22 mouse cellular contexts compared by ENCODE assay signal in the genomic region with DNA sequence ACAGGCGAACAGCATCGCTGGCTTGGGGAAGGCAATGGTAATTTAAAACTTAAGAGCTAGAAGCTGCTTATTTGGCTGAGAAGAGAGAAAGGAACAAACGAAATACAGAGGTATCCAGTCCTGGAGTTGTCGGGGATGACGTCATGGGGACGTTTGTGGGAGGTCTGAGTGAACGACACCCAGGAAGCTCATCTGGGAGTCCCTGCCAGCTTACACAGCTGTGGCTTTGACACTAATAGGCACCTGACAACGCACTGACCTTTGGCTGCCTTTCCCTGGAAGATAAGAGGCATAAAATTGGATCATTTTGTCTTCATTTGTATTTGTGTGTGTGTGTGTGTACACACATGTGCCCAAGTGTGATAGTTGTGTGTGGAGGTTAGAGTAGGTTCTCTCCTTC.
"Had no signal": no experiment of that assay in that cellular context is flagged by ENCODE, and none has a peak within 500 bp of the region (broad histone marks: within the 10 kb centered on the region; RNA-seq: fewer than 3 reads in every experiment).

No protein-coding gene starts in this region.

- ATAC-seq: hindbrain, postnatal 0 days; intestine, embryonic 16.5 days; liver, embryonic 12.5 days had no signal

- H3K9me3 ChIP-seq: hindbrain, embryonic 13.5 days; hindbrain, embryonic 15.5 days; kidney, embryonic 15.5 days; limb, embryonic 13.5 days; limb, embryonic 15.5 days; liver, embryonic 12.5 days had no signal

- H3K27me3 ChIP-seq: hindbrain, embryonic 13.5 days; hindbrain, embryonic 15.5 days; kidney, embryonic 15.5 days; limb, embryonic 13.5 days; limb, embryonic 15.5 days; liver, embryonic 12.5 days had no signal

- H3K4me2 ChIP-seq: heart, embryonic 11.5 days; hindbrain, embryonic 13.5 days; hindbrain, embryonic 15.5 days; kidney, embryonic 15.5 days; limb, embryonic 13.5 days; limb, embryonic 15.5 days; liver, embryonic 12.5 days had no signal

- H3K27ac ChIP-seq: heart, adult 2 months; hindbrain, embryonic 13.5 days; hindbrain, embryonic 15.5 days; hindbrain, postnatal 0 days; kidney, embryonic 15.5 days; kidney, postnatal 0 days; limb, embryonic 13.5 days; limb, embryonic 15.5 days; liver, embryonic 12.5 days; liver, embryonic 14.5 days had no signal

- H3K4me1 ChIP-seq: hindbrain, embryonic 13.5 days; hindbrain, embryonic 15.5 days; kidney, embryonic 15.5 days; limb, embryonic 15.5 days; liver, embryonic 12.5 days had no signal

- H3K36me3 ChIP-seq: hindbrain, embryonic 13.5 days; hindbrain, embryonic 15.5 days; kidney, embryonic 15.5 days; limb, embryonic 13.5 days; limb, embryonic 15.5 days; liver, embryonic 12.5 days had no signal

- H3K4me3 ChIP-seq: heart, adult 2 months; hindbrain, embryonic 13.5 days; hindbrain, embryonic 15.5 days; kidney, embryonic 15.5 days; limb, embryonic 13.5 days; limb, embryonic 15.5 days; liver, embryonic 12.5 days had no signal

- DNase-seq: gastrocnemius, postnatal 14 days; gastrocnemius, postnatal 36 days; heart, adult 2 months; kidney, adult 11 months; kidney, adult 2 months; kidney, adult 9 months; kidney, postnatal 36 days; layer of hippocampus, adult 9-11 months; layer of hippocampus, postnatal 36 days; left cerebral cortex, postnatal 4 days; lung, adult 18-20 months had no signal

- H3K9ac ChIP-seq: hindbrain, embryonic 13.5 days; hindbrain, embryonic 15.5 days; kidney, embryonic 15.5 days; limb, embryonic 13.5 days; limb, embryonic 15.5 days; liver, embryonic 12.5 days; liver, embryonic 14.5 days had no signal
